Mouse (Mus musculus): ENCODE results near the gene Mvb12b. TPM values are rescaled to one million over a fixed set of nuclear protein-coding genes. Genes with fewer than 3 reads are reported as not detected.

Gene Mvb12b
- polyA plus RNA-seq, 1 experiment: 11.9 TPM

GRCm38 (mm10) chr2:33736722-33737121 lies 151.0 kb downstream of the Mvb12b start:
- Histone ChIP-seq H3K4me3 (ENCODE audit: insufficient read depth, low read depth, low read length) (no peak overlapping the region), H3K27ac (replicated peaks; ENCODE audit: low read depth, low read length) (no peak overlapping the region), H3K4me1 (ENCODE audit: control insufficient read depth, insufficient read depth, insufficient read length, low read length) (no peaks in the 10 kb centered on the region)

GRCm38 (mm10) chr2:33734781-33735485 lies 152.8 kb downstream of the Mvb12b start:
- H3K4me3 ChIP-seq (ENCODE audit: insufficient read depth, low read depth, low read length): no peak overlapping the region
- H3K27ac ChIP-seq (replicated peaks; ENCODE audit: low read depth, low read length): no peak overlapping the region
- H3K4me1 ChIP-seq (ENCODE audit: control insufficient read depth, insufficient read depth, insufficient read length, low read length): no peaks in the 10 kb centered on the region

DNA sequence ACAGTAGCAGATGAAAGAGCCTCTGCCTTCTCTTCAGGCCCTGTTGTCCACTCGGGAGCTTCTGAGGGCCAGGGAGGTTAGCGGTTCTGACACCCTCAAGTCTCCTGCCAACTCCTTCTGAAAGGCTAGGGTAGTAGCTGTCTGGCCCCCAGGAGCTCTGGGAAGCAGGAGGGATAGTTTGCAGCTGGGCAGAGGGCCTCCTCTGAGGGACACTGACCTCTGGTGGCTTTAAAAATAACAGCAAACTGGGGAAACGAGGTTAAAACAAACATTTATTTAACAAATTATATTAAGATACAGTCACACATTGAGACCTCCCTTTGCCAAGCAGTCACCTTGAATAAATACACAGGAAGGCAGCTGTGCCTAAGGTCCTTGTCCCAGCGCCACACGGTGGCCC lies 158.0 kb downstream of the Mvb12b start:
- Histone ChIP-seq H3K4me3 (ENCODE audit: insufficient read depth, low read depth, low read length) (no peak overlapping the region), H3K27ac (replicated peaks; ENCODE audit: low read depth, low read length) (no peak overlapping the region), H3K4me1 (ENCODE audit: control insufficient read depth, insufficient read depth, insufficient read length, low read length) (no peaks in the 10 kb centered on the region)

- Histone ChIP-seq H3K4me1 (ENCODE audit: control insufficient read depth, insufficient read depth, insufficient read length, low read length) (no peaks in the 10 kb centered on the region), H3K4me3 (ENCODE audit: insufficient read depth, low read depth, low read length) (no peak overlapping the region), H3K27ac (replicated peaks; ENCODE audit: low read depth, low read length) (no peak overlapping the region)
Measured at GRCm38 (mm10) chr2:33727199-33727598, 160.5 kb downstream of the Mvb12b start.

GRCm38 (mm10) chr2:33720380-33720898 lies 167.3 kb downstream of the Mvb12b start:
- Histone ChIP-seq H3K4me3 (ENCODE audit: insufficient read depth, low read depth, low read length) (no peak overlapping the region), H3K4me1 (ENCODE audit: control insufficient read depth, insufficient read depth, insufficient read length, low read length) (0 out of 2 replicates have a peak, but pooled peaks cover 2% of the 10 kb centered on the region), H3K27ac (replicated peaks; ENCODE audit: low read depth, low read length) (no peak overlapping the region)

- H3K4me3 ChIP-seq (ENCODE audit: insufficient read depth, low read depth, low read length): no peak overlapping the region
- 0 out of 2 replicates have a peak, but pooled peaks cover 2% of the 10 kb centered on the region for H3K4me1 ChIP-seq (ENCODE audit: control insufficient read depth, insufficient read depth, insufficient read length, low read length)
- no peak overlapping the region for H3K27ac ChIP-seq (replicated peaks; ENCODE audit: low read depth, low read length)
Measured at GRCm38 (mm10) chr2:33719339-33720066, 168.2 kb downstream of the Mvb12b start.

GRCm38 (mm10) chr2:33718561-33718960 lies 169.2 kb downstream of the Mvb12b start:
- no peak overlapping the region for H3K27ac ChIP-seq (replicated peaks; ENCODE audit: low read depth, low read length)
- 0 out of 2 replicates have a peak, but pooled peaks cover 2% of the 10 kb centered on the region for H3K4me1 ChIP-seq (ENCODE audit: control insufficient read depth, insufficient read depth, insufficient read length, low read length)
- no peak overlapping the region for H3K4me3 ChIP-seq (ENCODE audit: insufficient read depth, low read depth, low read length)

- Histone ChIP-seq H3K27ac (replicated peaks; ENCODE audit: low read depth, low read length) (no peak overlapping the region), H3K4me3 (ENCODE audit: insufficient read depth, low read depth, low read length) (no peak overlapping the region), H3K4me1 (ENCODE audit: control insufficient read depth, insufficient read depth, insufficient read length, low read length) (0 out of 2 replicates have a peak, but pooled peaks cover 2% of the 10 kb centered on the region)
Measured at GRCm38 (mm10) chr2:33717821-33718351, 169.9 kb downstream of the Mvb12b start.

GRCm38 (mm10) chr2:33717378-33717777 lies 170.4 kb downstream of the Mvb12b start:
- Histone ChIP-seq H3K4me3 (ENCODE audit: insufficient read depth, low read depth, low read length) (no peak overlapping the region), H3K27ac (replicated peaks; ENCODE audit: low read depth, low read length) (no peak overlapping the region), H3K4me1 (ENCODE audit: control insufficient read depth, insufficient read depth, insufficient read length, low read length) (0 out of 2 replicates have a peak, but pooled peaks cover 2% of the 10 kb centered on the region)

GRCm38 (mm10) chr2:33716878-33717277 lies 170.9 kb downstream of the Mvb12b start:
- Histone ChIP-seq H3K4me1 (ENCODE audit: control insufficient read depth, insufficient read depth, insufficient read length, low read length) (0 out of 2 replicates have a peak, but pooled peaks cover 2% of the 10 kb centered on the region), H3K4me3 (ENCODE audit: insufficient read depth, low read depth, low read length) (no peak overlapping the region), H3K27ac (replicated peaks; ENCODE audit: low read depth, low read length) (no peak overlapping the region)

DNA sequence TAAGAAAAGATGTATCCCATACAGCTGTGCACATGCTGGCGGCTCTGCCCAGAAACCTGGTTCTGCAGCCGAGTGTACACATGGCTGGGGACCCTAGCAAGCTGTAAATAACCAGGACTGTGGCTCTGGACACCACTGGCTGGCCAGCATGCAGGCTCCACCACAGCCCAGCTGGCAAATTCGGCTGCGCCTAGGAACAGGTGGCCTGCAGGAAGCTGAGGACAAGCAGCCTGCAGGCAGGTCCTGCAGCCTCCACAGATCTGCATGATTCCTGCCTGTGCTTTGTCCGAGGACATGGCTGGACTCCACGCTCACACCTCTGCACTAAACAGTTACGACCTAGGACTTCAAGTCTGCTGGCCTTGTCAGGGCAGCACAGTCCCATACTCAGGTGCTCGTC lies 172.8 kb downstream of the Mvb12b start:
- Histone ChIP-seq H3K4me3 (ENCODE audit: insufficient read depth, low read depth, low read length) (no peak overlapping the region), H3K27ac (replicated peaks; ENCODE audit: low read depth, low read length) (no peak overlapping the region)

GRCm38 (mm10) chr2:33713580-33714260 lies 174.0 kb downstream of the Mvb12b start:
- Histone ChIP-seq H3K27ac (replicated peaks; ENCODE audit: low read depth, low read length) (no peak overlapping the region), H3K4me3 (ENCODE audit: insufficient read depth, low read depth, low read length) (no peak overlapping the region), H3K4me1 (ENCODE audit: control insufficient read depth, insufficient read depth, insufficient read length, low read length) (0 out of 2 replicates have a peak, but pooled peaks cover 2% of the 10 kb centered on the region)

More for the DNA sequence above, 172.8 kb downstream of the Mvb12b start:
- H3K4me1 ChIP-seq (ENCODE audit: control insufficient read depth, insufficient read depth, insufficient read length, low read length): 0 out of 2 replicates have a peak, but pooled peaks cover 2% of the 10 kb centered on the region

DNA sequence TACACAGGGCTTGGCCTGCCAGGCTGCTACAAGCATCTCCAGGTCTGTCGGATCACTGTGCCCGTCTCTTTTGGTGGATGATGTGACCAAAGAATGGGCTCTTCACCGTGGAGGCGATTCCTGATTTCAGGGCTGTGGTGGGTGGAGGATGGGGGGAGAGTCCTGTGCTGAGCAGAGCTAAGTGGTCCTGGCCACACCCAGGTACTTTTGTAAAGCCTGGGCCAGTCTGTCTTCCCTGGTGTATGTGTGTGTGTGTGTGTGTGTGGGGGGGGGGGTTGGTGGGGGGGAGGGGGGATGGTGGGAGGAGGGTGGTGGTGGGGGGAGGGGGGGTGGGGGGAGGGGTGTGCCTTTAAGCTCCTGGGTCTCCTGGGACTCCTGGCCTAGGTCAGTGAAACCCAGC lies 174.9 kb downstream of the Mvb12b start:
- H3K4me1 ChIP-seq (ENCODE audit: control insufficient read depth, insufficient read depth, insufficient read length, low read length): 0 out of 2 replicates have a peak, but pooled peaks cover 2% of the 10 kb centered on the region
- H3K4me3 ChIP-seq (ENCODE audit: insufficient read depth, low read depth, low read length): no peak overlapping the region

DNA sequence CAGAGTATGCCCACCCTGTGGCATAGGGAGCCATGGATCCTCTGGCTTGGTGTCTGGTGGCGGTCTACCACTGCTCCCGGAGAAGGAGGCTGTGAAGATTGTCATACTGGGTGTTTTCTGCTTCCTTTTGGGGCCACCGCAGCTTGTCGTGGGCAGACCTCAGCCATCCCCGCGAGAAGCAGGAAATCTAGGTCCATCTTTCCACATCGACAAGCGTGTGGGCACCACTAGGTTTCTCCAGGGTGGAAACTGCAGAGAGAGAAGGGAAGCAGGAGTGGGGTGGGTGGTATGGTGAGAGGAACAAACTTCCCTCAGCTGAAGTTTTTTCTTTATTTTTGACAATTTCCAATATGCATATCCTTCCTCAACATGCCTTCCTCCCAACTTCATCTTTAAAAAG lies 178.9 kb downstream of the Mvb12b start:
- no peak overlapping the region for H3K27ac ChIP-seq (replicated peaks; ENCODE audit: low read depth, low read length)
- H3K4me1 ChIP-seq (ENCODE audit: control insufficient read depth, insufficient read depth, insufficient read length, low read length): no peaks in the 10 kb centered on the region
- no peak overlapping the region for H3K4me3 ChIP-seq (ENCODE audit: insufficient read depth, low read depth, low read length)

More for the DNA sequence above, 174.9 kb downstream of the Mvb12b start:
- H3K27ac ChIP-seq (replicated peaks; ENCODE audit: low read depth, low read length): no peak overlapping the region

- Histone ChIP-seq H3K4me1 (ENCODE audit: control insufficient read depth, insufficient read depth, insufficient read length, low read length) (no peaks in the 10 kb centered on the region), H3K4me3 (ENCODE audit: insufficient read depth, low read depth, low read length) (no peak overlapping the region), H3K27ac (replicated peaks; ENCODE audit: low read depth, low read length) (no peak overlapping the region)
Measured at GRCm38 (mm10) chr2:33708096-33708495, 179.7 kb downstream of the Mvb12b start.
